9 mouse cellular contexts compared by ENCODE assay signal in the genomic region with DNA sequence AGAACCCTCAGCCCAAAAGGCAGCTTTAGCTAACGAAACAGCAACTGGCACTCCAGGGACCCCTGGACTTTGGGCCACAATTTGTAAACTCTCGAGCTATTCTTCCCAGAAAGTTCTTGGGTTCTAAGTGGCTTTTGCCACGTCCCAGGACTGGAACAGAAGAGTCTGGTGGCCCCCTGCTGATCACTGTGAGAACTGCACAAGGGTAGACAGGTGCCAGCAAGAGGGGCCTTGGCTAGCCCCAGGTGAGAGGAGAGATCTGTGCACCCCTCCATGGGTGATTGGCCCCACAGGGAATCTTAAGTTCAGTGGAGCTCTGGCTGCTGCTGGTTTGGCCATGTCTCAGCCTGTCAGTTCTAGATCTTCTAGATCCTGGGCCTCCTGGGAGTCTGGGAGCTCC. TPM values are rescaled to one million over a fixed set of nuclear protein-coding genes. Genes with fewer than 3 reads are reported as not detected.
A peak's percentile ranks its signal among the peaks of the same experiment; 100 is the strongest.
DNase-seq lines count a peak whose midpoint lies in the region; ATAC-seq and TF ChIP-seq lines count a peak whose summit lies in the region.
"Had no signal": no experiment of that assay in that cellular context is flagged by ENCODE, and none has a peak within 500 bp of the region (broad histone marks: within the 10 kb centered on the region; RNA-seq: fewer than 3 reads in every experiment).

No protein-coding gene starts in this region.

- no peak overlapping the region for H3K4me3 ChIP-seq in G1E (ENCODE audit: low read depth, low read length)
- H3K4me3 ChIP-seq in lung, embryonic 14.5 days (ENCODE audit: low read depth, low read length): no peak overlapping the region

- no peaks in the 10 kb centered on the region for H3K9me3 ChIP-seq in G1E (replicated peaks)
- H3K9me3 ChIP-seq in lung, embryonic 14.5 days (ENCODE audit: low read depth, low read length): no peaks in the 10 kb centered on the region

- WGBS in lung, embryonic 14.5 days: 20% methylated on average over 3 of the region's 3 CpGs

- no peak overlapping the region for H3K27ac ChIP-seq in lung, embryonic 14.5 days (ENCODE audit: low read depth)

- no peaks in the 10 kb centered on the region for H3K27me3 ChIP-seq in G1E (ENCODE audit: insufficient read depth, low read length)
- H3K27me3 ChIP-seq in lung, embryonic 14.5 days (ENCODE audit: insufficient read depth, low read length): no peaks in the 10 kb centered on the region

- TF ChIP-seq CTCF in G1E (IDR thresholded peaks at IDR 0.05; ENCODE audit: low read depth, low read length): peak; percentile 71
- TF ChIP-seq CTCF in lung, embryonic 14.5 days (IDR thresholded peaks at IDR 0.05; ENCODE audit: low read depth): peak; percentile 85

- DNase-seq in 3T3-L1 (ENCODE audit: low read depth, low spot score) (peak; percentile 80), G1E (ENCODE audit: low spot score) (peak; percentile 33)
- peak; percentile 70 to 72 for DNase-seq in cerebellum, postnatal 36 days
- peak; percentile 81 for DNase-seq in gastrocnemius, postnatal 10 days
- peak; percentile 81 for DNase-seq in kidney, postnatal 14 days
- DNase-seq in lung, embryonic 14.5 days: peak; percentile 85
- peak; percentile 75 for DNase-seq in retina, embryonic 14.5 days (ENCODE audit: low spot score)
- DNase-seq in urinary bladder, adult 18-20 months (ENCODE audit: low spot score in 2 of 2): peak; percentile 53 to 71

- ATAC-seq in G1E (ENCODE audit: extremely low read depth, insufficient number of reproducible peaks, low FRiP score, poor library complexity, severe bottlenecking): no peak
- peak; percentile 45; the same call in 1 of the 2 replicates for ATAC-seq in lung, embryonic 14.5 days (ENCODE audit: insufficient read depth)

- no peak overlapping the region for H3K4me2 ChIP-seq in lung, embryonic 14.5 days

- peaks cover 35% of the 10 kb centered on the region for H3K36me3 ChIP-seq in G1E (replicated peaks)
- 0 out of 2 replicates have a peak, but pooled peaks cover 6% of the 10 kb centered on the region for H3K36me3 ChIP-seq in lung, embryonic 14.5 days (ENCODE audit: insufficient read depth)

- peaks cover 16% of the 10 kb centered on the region for H3K4me1 ChIP-seq in G1E (ENCODE audit: insufficient read depth, low read depth, low read length)
- H3K4me1 ChIP-seq in lung, embryonic 14.5 days (ENCODE audit: insufficient read depth): peaks cover 6% of the 10 kb centered on the region

- no peak overlapping the region for H3K9ac ChIP-seq in lung, embryonic 14.5 days

RNA-seq across cellular contexts. Expression of gene Alppl2, which starts 48.6 kb away (rescaled TPM):
- total RNA-seq in G1E (2014; fragmentation: Nextera tagmentation) (not detected in 2 replicates), G1E (2017) (not detected in 2 replicates)
- not detected in 2 replicates for polyA plus RNA-seq in G1E (2012)
- not detected for total RNA-seq in gastrocnemius, postnatal 10 days (2021)
- polyA plus RNA-seq in lung, embryonic 14.5 days (2014; fragmentation: Nextera tagmentation; extraction: Ambion mirVana): not detected in 2 replicates
- polyA plus RNA-seq: stomach, embryonic 16.5 days had no signal

Comparison
In these comparisons a context has a peak if more than half of its experiments do, and no peak if none do; other contexts are left out.
1. DNase-seq: peak in every context shown above with its lines; median percentile 85 in lung, embryonic 14.5 days; 81 in gastrocnemius, postnatal 10 days; 81 in kidney, postnatal 14 days; 80 in 3T3-L1; 75 in retina, embryonic 14.5 days; 71 in cerebellum, postnatal 36 days; 62 in urinary bladder, adult 18-20 months; 33 in G1E.